10 mouse cellular contexts compared by ENCODE assay signal in genomic region chr1:34178022-34178727, GRCm38 (mm10).
DNase-seq lines count a peak whose midpoint lies in the region; ATAC-seq and TF ChIP-seq lines count a peak whose summit lies in the region.
"Had no signal": no experiment of that assay in that cellular context is flagged by ENCODE, and none has a peak within 500 bp of the region (broad histone marks: within the 10 kb centered on the region; RNA-seq: fewer than 3 reads in every experiment).

No protein-coding gene starts in this region.

- H3K9me3 ChIP-seq in heart, postnatal 0 days (replicated peaks; ENCODE audit: control insufficient read depth, low read length) = no peaks in the 10 kb centered on the region
- H3K9me3 ChIP-seq in ES-E14 (ENCODE audit: control insufficient read depth, insufficient read depth, low read depth, low read length) = no peaks in the 10 kb centered on the region
- H3K9me3 ChIP-seq in kidney, embryonic 16.5 days (ENCODE audit: low read length) = no peaks in the 10 kb centered on the region

- in situ Hi-C loops in ES-E14 (cut with MboI; ENCODE audit: low sequenced_read_pairs in 2 of 2, unreplicated experiment in 2 of 2) = no loop called here

- H3K4me2 ChIP-seq in heart, postnatal 0 days (ENCODE audit: low read depth, low read length) = peak overlapping the region; percentile 1; the same call in 1 of the 2 replicates
- H3K4me2 ChIP-seq in kidney, embryonic 16.5 days (replicated peaks; ENCODE audit: low read depth, low read length) = no peak overlapping the region

- no peaks in the 10 kb centered on the region for H3K4me1 ChIP-seq in heart, postnatal 0 days (ENCODE audit: control insufficient read depth, insufficient read depth)
- no peaks in the 10 kb centered on the region for H3K4me1 ChIP-seq in ES-E14 (ENCODE audit: control insufficient read depth in 2 of 2, insufficient read depth in 2 of 2, low read length in 2 of 2, poor library complexity in 1 of 2)
- H3K4me1 ChIP-seq in kidney, embryonic 16.5 days (ENCODE audit: insufficient read depth, low read length) = no peaks in the 10 kb centered on the region

- H3K27ac ChIP-seq in heart, postnatal 0 days (ENCODE audit: low read depth) = no peak overlapping the region
- no peak overlapping the region; the same call in 1 of the 2 replicates for H3K27ac ChIP-seq in ES-E14 (ENCODE audit: insufficient read depth, low read depth, low read length, poor library complexity, severe bottlenecking)
- H3K27ac ChIP-seq in kidney, embryonic 16.5 days (ENCODE audit: low read length) = no peak overlapping the region

- WGBS in heart, postnatal 0 days = 80% methylated on average over 41 of the region's 41 CpGs
- 93% methylated on average over 41 of the region's 41 CpGs for WGBS in kidney, embryonic 16.5 days

- H3K4me3 ChIP-seq in heart, postnatal 0 days (ENCODE audit: low read depth, low read length) = no peak overlapping the region
- peak overlapping the region; percentile 31 to 42 for H3K4me3 ChIP-seq in ES-E14 (ENCODE audit: insufficient read depth in 1 of 2, low read depth in 1 of 2, low read length in 2 of 2, poor library complexity in 1 of 2, severe bottlenecking in 1 of 2)
- H3K4me3 ChIP-seq in kidney, embryonic 16.5 days (ENCODE audit: low read length) = no peak overlapping the region
- H3K4me3 ChIP-seq: erythroblast, embryonic 14.5 days had no signal

- ATAC-seq in heart, postnatal 0 days (ENCODE audit: insufficient read depth, low read depth) = no peak
- ATAC-seq in kidney, embryonic 16.5 days (ENCODE audit: low FRiP score, low TSS enrichment) = no peak

- TF ChIP-seq CTCF in heart, postnatal 0 days (IDR thresholded peaks at IDR 0.05; ENCODE audit: low read depth) = no peak

- H3K36me3 ChIP-seq in heart, postnatal 0 days (replicated peaks; ENCODE audit: control insufficient read depth, insufficient read depth, low read length) = peaks cover 90% of the 10 kb centered on the region
- peaks cover 46% of the 10 kb centered on the region for H3K36me3 ChIP-seq in ES-E14 (ENCODE audit: control insufficient read depth, insufficient read depth, low read length, poor library complexity, severe bottlenecking)
- H3K36me3 ChIP-seq in kidney, embryonic 16.5 days (ENCODE audit: insufficient read depth, low read length) = peaks cover 56% of the 10 kb centered on the region

- no peak overlapping the region for H3K9ac ChIP-seq in heart, postnatal 0 days (replicated peaks; ENCODE audit: low read depth, low read length)
- peak overlapping the region; percentile 61 for H3K9ac ChIP-seq in ES-E14 (ENCODE audit: insufficient read depth, low read depth, low read length, poor library complexity, severe bottlenecking)
- H3K9ac ChIP-seq in kidney, embryonic 16.5 days (replicated peaks; ENCODE audit: low read length) = no peak overlapping the region

- no peaks in the 10 kb centered on the region for H3K27me3 ChIP-seq in heart, postnatal 0 days (ENCODE audit: control insufficient read depth, insufficient read depth, low read length)
- no peaks in the 10 kb centered on the region for H3K27me3 ChIP-seq in kidney, embryonic 16.5 days (ENCODE audit: insufficient read depth, low read length)

- TF ChIP-seq EP300 in heart, postnatal 0 days (IDR thresholded peaks at IDR 0.05; ENCODE audit: low read depth) = no peak

- no peak for DNase-seq in heart, postnatal 0 days (ENCODE audit: low spot score)
- no peak for DNase-seq in heart, postnatal 4 days
- DNase-seq in ES-E14 (ENCODE audit: low read depth, low spot score) = no peak
- peak; percentile 80 for DNase-seq in brain, adult 2 months (ENCODE audit: low read depth, low spot score)
- peak; percentile 15 for DNase-seq in induced T-regulatory cell, adult 2 months (ENCODE audit: low read depth)
- no peak for DNase-seq in MN1 (ENCODE audit: low spot score)
- no peak for DNase-seq in spleen, postnatal 36 days (ENCODE audit: low spot score in 2 of 2)
- DNase-seq: kidney, postnatal 10 days had no signal

TF ChIP-seq in ES-E14, 5 proteins besides CTCF, POLR2A, EP300 and RAD21:
- TF ChIP-seq ZNF384 (IDR thresholded peaks at IDR 0.05; ENCODE audit: low read depth, low read length) = no peak
- TF ChIP-seq HCFC1 (IDR thresholded peaks at IDR 0.05; ENCODE audit: borderline replicate concordance, insufficient read depth, low read length) = no peak
- no peak for TF ChIP-seq CHD2 (IDR thresholded peaks at IDR 0.05; ENCODE audit: low read depth, low read length)
- no peak for TF ChIP-seq ZC3H11A (IDR thresholded peaks at IDR 0.05; ENCODE audit: borderline replicate concordance, low read depth, low read length)
- TF ChIP-seq MAFK (IDR thresholded peaks at IDR 0.05; ENCODE audit: insufficient read depth, low read depth, low read length) = no peak

Comparison
In these comparisons a context has a peak if more than half of its experiments do, and no peak if none do; other contexts are left out.
1. DNase-seq: peak in brain, adult 2 months (single experiment) and induced T-regulatory cell, adult 2 months (single experiment); none in heart, postnatal 0 days (single experiment), heart, postnatal 4 days (single experiment), ES-E14 (single experiment), MN1 (single experiment) and spleen, postnatal 36 days (0 of 2).
2. H3K4me3 ChIP-seq: peak in ES-E14 (2 of 2); none in heart, postnatal 0 days (single experiment) and kidney, embryonic 16.5 days (single experiment).